Comparison of ENCODE assay signal across 19 mouse cellular contexts in genomic region chr17:29586921-29587320, GRCm38 (mm10). TPM values are rescaled to one million over a fixed set of nuclear protein-coding genes. Genes with fewer than 3 reads are reported as not detected.
"Had no signal": no experiment of that assay in that cellular context is flagged by ENCODE, and none has a peak within 500 bp of the region (broad histone marks: within the 10 kb centered on the region; RNA-seq: fewer than 3 reads in every experiment).

No protein-coding gene starts in this region.

- H3K27me3 ChIP-seq: midbrain, embryonic 13.5 days; neural tube, embryonic 12.5 days; stomach, embryonic 15.5 days had no signal

- DNase-seq: lung, adult 18-20 months; lung, embryonic 14.5 days; lung, postnatal 10 days; lung, postnatal 4 days; right cerebral cortex, postnatal 14 days; thymus, adult 2 months had no signal

- H3K4me2 ChIP-seq: lung, embryonic 14.5 days; midbrain, embryonic 13.5 days; neural tube, embryonic 12.5 days; stomach, embryonic 15.5 days had no signal

- H3K27ac ChIP-seq: liver, embryonic 14.5 days; midbrain, embryonic 13.5 days; neural tube, embryonic 12.5 days; stomach, embryonic 15.5 days had no signal

- H3K4me3 ChIP-seq: megakaryocyte, embryonic 14.5 days; midbrain, embryonic 13.5 days; neural tube, embryonic 12.5 days; stomach, embryonic 15.5 days had no signal

- ATAC-seq: midbrain, embryonic 13.5 days had no signal

- H3K9ac ChIP-seq: liver, embryonic 14.5 days; lung, embryonic 14.5 days; midbrain, embryonic 13.5 days; neural tube, embryonic 12.5 days; stomach, embryonic 15.5 days had no signal

- H3K9me3 ChIP-seq: megakaryocyte, embryonic 14.5 days; midbrain, embryonic 13.5 days; neural tube, embryonic 12.5 days; stomach, embryonic 15.5 days had no signal

RNA-seq across cellular contexts. Expression of gene Tmem217, which starts 34.7 kb away (rescaled TPM):
- total RNA-seq: midbrain, postnatal 0 days; monocyte, adult 5-6 weeks; neutrophil, adult 5-6 weeks had no signal
- polyA plus RNA-seq: liver, embryonic 16.5 days; spleen, adult 2 months had no signal

RNA-seq across cellular contexts. Expression of gene Gm17657, which starts 37.5 kb away (rescaled TPM):
- total RNA-seq: midbrain, postnatal 0 days; monocyte, adult 5-6 weeks; neutrophil, adult 5-6 weeks had no signal
- polyA plus RNA-seq: liver, embryonic 14.5 days; liver, embryonic 16.5 days; lung, embryonic 14.5 days; lung, embryonic 16.5 days; midbrain, embryonic 13.5 days; midbrain, postnatal 0 days; neural tube, embryonic 12.5 days; neural tube, embryonic 14.5 days; spleen, adult 2 months; stomach, embryonic 15.5 days; thymus, adult 2 months; urinary bladder, adult 2 months had no signal
